Mouse (Mus musculus) CD4-positive, CD25-positive, alpha-beta regulatory T cell, adult 2 months (primary cell): ENCODE data around the gene Ercc1.

Experiments
- DNase-seq: peaks from one replicate; pipeline ENCODE4 v3.0.0-alpha.2; 2012; ENCODE audit warnings: low read depth, low spot score

Ercc1 gene

GRCm38 (mm10) chr7:19344237-19344847 is at the start of gene Ercc1:
TSS of gene Ercc1 (plus strand) at chr7:19344778.
- DNase-seq, result no peak

GRCm38 (mm10) chr7:19295503-19296185 is 48.9 kb upstream of the Ercc1 start:
- DNase-seq, result peak; percentile 94

GRCm38 (mm10) chr7:19297034-19297433 is 47.5 kb upstream of the Ercc1 start:
- peak; percentile 47 for DNase-seq

GRCm38 (mm10) chr7:19297794-19298193 is 46.8 kb upstream of the Ercc1 start:
- no peak for DNase-seq

- DNase-seq, result peak; percentile 76
These were observed 45.4 kb upstream of the Ercc1 start for GRCm38 (mm10) chr7:19299194-19299593.

- DNase-seq, result peak; percentile 93
These were observed 43.8 kb upstream of the Ercc1 start for GRCm38 (mm10) chr7:19300501-19301421.

- peak; percentile 54 for DNase-seq
These were observed 42.9 kb upstream of the Ercc1 start for GRCm38 (mm10) chr7:19301461-19302263.

GRCm38 (mm10) chr7:19302264-19303045 is 42.1 kb upstream of the Ercc1 start:
- DNase-seq, result peak; percentile 71

- DNase-seq, result peak; percentile 71
These were observed 41.6 kb upstream of the Ercc1 start for GRCm38 (mm10) chr7:19303046-19303305.

- DNase-seq, result peak; percentile 91
These were observed 40.8 kb upstream of the Ercc1 start for GRCm38 (mm10) chr7:19303770-19304169.

- peak; percentile 66 for DNase-seq
These were observed 39.8 kb upstream of the Ercc1 start for GRCm38 (mm10) chr7:19304501-19305412.

- peak; percentile 60 for DNase-seq
These were observed 39.2 kb upstream of the Ercc1 start for GRCm38 (mm10) chr7:19305413-19305735.

- peak; percentile 51 for DNase-seq
These were observed 38.5 kb upstream of the Ercc1 start for GRCm38 (mm10) chr7:19305796-19306765.

- DNase-seq, result peak; percentile 63
These were observed 37.5 kb upstream of the Ercc1 start for GRCm38 (mm10) chr7:19306819-19307738.

GRCm38 (mm10) chr7:19307739-19308453 is 36.7 kb upstream of the Ercc1 start:
- peak; percentile 83 for DNase-seq

- DNase-seq, result peak; percentile 96
These were observed 35.9 kb upstream of the Ercc1 start for GRCm38 (mm10) chr7:19308454-19309277.
